Mouse (Mus musculus): Measurements from ENCODE around the gene Mcpt2.
"Not testable (repeated sequence)": the region's sequence is repeated elsewhere in the genome, so short reads cannot be mapped to it uniquely, and the experiment has no call there.

The Mcpt2 gene

GRCm38 (mm10) chr14:56041792-56042191, at the start of gene Mcpt2:
Gene Mcpt2, plus strand, starts transcription at chr14:56042041.
- not testable (repeated sequence) for DNase-seq (ENCODE audit: low read depth, low spot score)

- no peak for DNase-seq (ENCODE audit: low read depth, low spot score)
These were observed 28.7 kb upstream of the Mcpt2 start for GRCm38 (mm10) chr14:56013147-56013546.

- no peak for DNase-seq (ENCODE audit: low read depth, low spot score)
These were observed 27.9 kb upstream of the Mcpt2 start for GRCm38 (mm10) chr14:56013924-56014323.

- not testable (repeated sequence) for DNase-seq (ENCODE audit: low read depth, low spot score)
These were observed 24.2 kb upstream of the Mcpt2 start, which contains the start of gene Mcpt1 for GRCm38 (mm10) chr14:56017671-56018070. Gene Mcpt1, plus strand, starts transcription at chr14:56017971.

- DNase-seq (ENCODE audit: low read depth, low spot score): no peak
These were observed 22.4 kb upstream of the Mcpt2 start for GRCm38 (mm10) chr14:56019446-56019845.

- DNase-seq (ENCODE audit: low read depth, low spot score): not testable (repeated sequence)
These were observed 20.5 kb upstream of the Mcpt2 start for GRCm38 (mm10) chr14:56021305-56021704.

- not testable (repeated sequence) for DNase-seq (ENCODE audit: low read depth, low spot score)
These were observed 11.4 kb upstream of the Mcpt2 start, which contains the start of gene Mcpt9 for GRCm38 (mm10) chr14:56030395-56030794. Gene Mcpt9, minus strand, starts transcription at chr14:56030495.

GRCm38 (mm10) chr14:56034433-56034832, 7.4 kb upstream of the Mcpt2 start:
- DNase-seq (ENCODE audit: low read depth, low spot score): no peak

- no peak for DNase-seq (ENCODE audit: low read depth, low spot score)
These were observed 13.6 kb downstream of the Mcpt2 start for GRCm38 (mm10) chr14:56055408-56055807.

GRCm38 (mm10) chr14:56057722-56058121, 15.9 kb downstream of the Mcpt2 start:
- no peak for DNase-seq (ENCODE audit: low read depth, low spot score)

- not testable (repeated sequence) for DNase-seq (ENCODE audit: low read depth, low spot score)
These were observed 20.4 kb downstream of the Mcpt2 start, which contains the start of gene Mcpt4 for GRCm38 (mm10) chr14:56062213-56062612. Gene Mcpt4, minus strand, starts transcription at chr14:56062313.

- no peak for DNase-seq (ENCODE audit: low read depth, low spot score)
These were observed 40.2 kb downstream of the Mcpt2 start for GRCm38 (mm10) chr14:56082016-56082415.

- no peak for DNase-seq (ENCODE audit: low read depth, low spot score)
These were observed 43.3 kb downstream of the Mcpt2 start, which contains the start of gene Mcpt8 for GRCm38 (mm10) chr14:56085167-56085566. Gene Mcpt8, minus strand, starts transcription at chr14:56085273.

GRCm38 (mm10) chr14:56086711-56087110, 44.9 kb downstream of the Mcpt2 start:
- DNase-seq (ENCODE audit: low read depth, low spot score): no peak

- DNase-seq (ENCODE audit: low read depth, low spot score): no peak
These were observed 51.5 kb downstream of the Mcpt2 start for GRCm38 (mm10) chr14:56093353-56093752.
